Comparison of ENCODE assay signal across 9 mouse cellular contexts in the genomic region with DNA sequence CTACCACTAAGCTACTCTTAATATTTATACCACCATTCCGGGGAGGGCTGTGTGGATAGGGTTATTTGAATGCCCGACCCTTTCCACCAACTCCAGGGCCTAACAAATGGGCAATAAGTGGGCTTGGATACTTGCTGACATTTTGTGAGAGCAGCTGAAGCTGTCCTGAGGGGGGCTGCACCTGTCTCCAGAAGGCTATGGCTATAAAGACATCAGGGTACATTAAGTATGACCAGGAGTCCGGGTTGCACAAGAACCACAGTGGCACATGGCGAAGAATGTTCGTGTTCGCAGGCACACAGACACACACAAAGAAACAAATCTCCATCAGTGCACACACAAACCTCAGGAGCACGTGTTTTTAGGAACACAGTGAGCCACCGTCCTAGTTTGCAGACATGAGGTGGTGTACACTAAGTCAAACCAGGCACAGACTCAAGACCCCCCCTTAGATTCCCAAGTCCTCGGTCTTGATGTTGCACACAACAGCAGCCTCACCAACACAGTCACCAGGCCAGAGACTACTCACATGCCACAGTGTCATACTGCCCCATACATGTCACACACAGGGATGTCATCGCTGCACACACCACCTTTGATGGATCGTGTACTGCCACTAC. TPM values are rescaled to one million over a fixed set of nuclear protein-coding genes. Genes with fewer than 3 reads are reported as not detected.
DNase-seq lines count a peak whose midpoint lies in the region; ATAC-seq and TF ChIP-seq lines count a peak whose summit lies in the region.
"Had no signal": no experiment of that assay in that cellular context is flagged by ENCODE, and none has a peak within 500 bp of the region (broad histone marks: within the 10 kb centered on the region; RNA-seq: fewer than 3 reads in every experiment).

No protein-coding gene starts in this region.

- H3K27me3 ChIP-seq in erythroblast, embryonic 14.5 days (ENCODE audit: control insufficient read depth) = no peaks in the 10 kb centered on the region
- H3K27me3 ChIP-seq in E14TG2a.4 (ENCODE audit: insufficient read depth, low read length) = no peaks in the 10 kb centered on the region
- no peaks in the 10 kb centered on the region for H3K27me3 ChIP-seq in liver, postnatal 0 days (ENCODE audit: insufficient read depth, low read length)

- peak overlapping the region; percentile 86 for H3K4me3 ChIP-seq in erythroblast, embryonic 14.5 days (replicated peaks)
- H3K4me3 ChIP-seq in E14TG2a.4 (replicated peaks; ENCODE audit: low read length) = peak overlapping the region; percentile 89
- H3K4me3 ChIP-seq in liver, postnatal 0 days (ENCODE audit: low read depth, low read length) = peak overlapping the region; percentile 68

- H3K9me3 ChIP-seq in erythroblast, embryonic 14.5 days (ENCODE audit: control insufficient read depth, low read length) = no peaks in the 10 kb centered on the region
- H3K9me3 ChIP-seq in E14TG2a.4 (ENCODE audit: low read length) = no peaks in the 10 kb centered on the region
- H3K9me3 ChIP-seq in liver, postnatal 0 days (ENCODE audit: low read length) = no peaks in the 10 kb centered on the region

- peaks cover 49% of the 10 kb centered on the region for H3K4me1 ChIP-seq in erythroblast, embryonic 14.5 days (ENCODE audit: control insufficient read depth)
- H3K4me1 ChIP-seq in E14TG2a.4 (replicated peaks; ENCODE audit: low read depth, low read length) = peaks cover 60% of the 10 kb centered on the region
- H3K4me1 ChIP-seq in liver, postnatal 0 days (ENCODE audit: insufficient read depth) = peaks cover 43% of the 10 kb centered on the region

- peak overlapping the region; percentile 61 for H3K4me2 ChIP-seq in liver, postnatal 0 days (ENCODE audit: low read depth, low read length)

- WGBS in liver, postnatal 0 days (ENCODE audit: insufficient replicate concordance) = 57% methylated on average over 11 of the region's 11 CpGs

- no peak for TF ChIP-seq EP300 in liver, postnatal 0 days (IDR thresholded peaks at IDR 0.05; ENCODE audit: low read depth)

- TF ChIP-seq CTCF in E14TG2a.4 (conservative IDR thresholded peaks at IDR 0.05; ENCODE audit: low read length) = no peak
- TF ChIP-seq CTCF in liver, postnatal 0 days (IDR thresholded peaks at IDR 0.05; ENCODE audit: low read depth) = no peak

- peak overlapping the region; percentile 97 for H3K27ac ChIP-seq in liver, postnatal 0 days (ENCODE audit: low read depth)

- no peak for DNase-seq in liver, postnatal 0 days
- no peak for DNase-seq in adrenal gland, adult 8-10 months
- DNase-seq in adrenal gland, adult 2 months = no peak
- DNase-seq in adrenal gland, postnatal 14 days = no peak

- peaks cover 37% of the 10 kb centered on the region for H3K36me3 ChIP-seq in erythroblast, embryonic 14.5 days (ENCODE audit: control insufficient read depth)
- peaks cover 71% of the 10 kb centered on the region for H3K36me3 ChIP-seq in E14TG2a.4 (ENCODE audit: insufficient read depth, low read length)
- peaks cover 16% of the 10 kb centered on the region for H3K36me3 ChIP-seq in liver, postnatal 0 days (replicated peaks; ENCODE audit: insufficient read depth, low read length)

- no peak for ATAC-seq in erythroblast, adult 5-6 weeks (replicated peaks; ENCODE audit: low FRiP score, poor library complexity, severe bottlenecking)
- ATAC-seq in granulocyte monocyte progenitor cell, adult 5-6 weeks (replicated peaks; ENCODE audit: poor library complexity, severe bottlenecking) = peak; percentile 15
- ATAC-seq in liver, postnatal 0 days = no peak

- H3K9ac ChIP-seq in liver, postnatal 0 days (replicated peaks) = peak overlapping the region; percentile 82

RNA-seq across cellular contexts. Expression of gene Egln2, which starts 1.0 kb away (rescaled TPM):
- polyA plus RNA-seq in erythroblast, embryonic 14.5 days (2012) = 4.2 and 5.2 TPM in 2 replicates
- 1.3 and 7.7 TPM in 2 replicates for total RNA-seq in erythroblast, adult 5-6 weeks (2015; ENCODE audit: low replicate concordance)
- total RNA-seq in erythroblast, adult 5-6 weeks (2017; ENCODE audit: low replicate concordance) = 7.6 and 10.0 TPM in 2 replicates
- 16.1 and 26.2 TPM in 2 replicates for total RNA-seq in granulocyte monocyte progenitor cell, adult 5-6 weeks (2014; fragmentation: Nextera tagmentation)
- 18.7 and 27.8 TPM in 2 replicates for total RNA-seq in granulocyte monocyte progenitor cell, adult 5-6 weeks (2017)
- polyA plus RNA-seq in liver, postnatal 0 days (2015; fragmentation: Nextera tagmentation; extraction: Ambion mirVana) = 32.9 and 33.5 TPM in 2 replicates
- total RNA-seq in adrenal gland, adult 8-10 months (2022) = 100 to 1,000 TPM in 3 of 4 experiments, 10 to 100 TPM in 1; 98.6 to 118 (median 107) TPM
- 100 to 1,000 TPM in 1 of 2 experiments, 10 to 100 TPM in 1; 85.6 to 101 TPM for total RNA-seq in adrenal gland, adult 2 months (2021)
- 142 and 144 TPM in 2 replicates for polyA plus RNA-seq in adrenal gland, adult 2 months (2012; rRNA removed)
- 83.9 and 92.9 TPM in 2 replicates for total RNA-seq in adrenal gland, postnatal 14 days (2021)

RNA-seq across cellular contexts. Expression of gene Rab4b, which starts 11.1 kb away (rescaled TPM):
- polyA plus RNA-seq in erythroblast, embryonic 14.5 days (2012) = 12.0 and 13.5 TPM in 2 replicates
- 11.1 and 18.0 TPM in 2 replicates for total RNA-seq in erythroblast, adult 5-6 weeks (2015; ENCODE audit: low replicate concordance)
- total RNA-seq in erythroblast, adult 5-6 weeks (2017; ENCODE audit: low replicate concordance) = 4.0 and 7.8 TPM in 2 replicates
- 44.6 and 67.2 TPM in 2 replicates for total RNA-seq in granulocyte monocyte progenitor cell, adult 5-6 weeks (2014; fragmentation: Nextera tagmentation)
- 18.0 and 19.8 TPM in 2 replicates for total RNA-seq in granulocyte monocyte progenitor cell, adult 5-6 weeks (2017)
- 31.5 and 32.7 TPM in 2 replicates for polyA plus RNA-seq in liver, postnatal 0 days (2015; fragmentation: Nextera tagmentation; extraction: Ambion mirVana)
- 10 to 100 TPM; 60.6 to 88.0 (median 81.4) TPM for total RNA-seq in adrenal gland, adult 8-10 months (2022)
- total RNA-seq in adrenal gland, adult 2 months (2021) = 10 to 100 TPM; 53.2 to 60.9 TPM
- polyA plus RNA-seq in adrenal gland, adult 2 months (2012; rRNA removed) = 86.9 and 97.4 TPM in 2 replicates
- total RNA-seq in adrenal gland, postnatal 14 days (2021) = 39.5 and 55.2 TPM in 2 replicates

RNA-seq across cellular contexts. Expression of gene Gm21983, which starts 13.3 kb away (rescaled TPM):
- polyA plus RNA-seq in erythroblast, embryonic 14.5 days (2012) = 0.07 TPM in 1 of 2 replicates, not detected in the other
- total RNA-seq in erythroblast, adult 5-6 weeks (2015; ENCODE audit: low replicate concordance) = not detected in 2 replicates
- total RNA-seq in erythroblast, adult 5-6 weeks (2017; ENCODE audit: low replicate concordance) = not detected in 2 replicates
- not detected in 2 replicates for total RNA-seq in granulocyte monocyte progenitor cell, adult 5-6 weeks (2014; fragmentation: Nextera tagmentation)
- not detected in 2 replicates for total RNA-seq in granulocyte monocyte progenitor cell, adult 5-6 weeks (2017)
- not detected in 2 replicates for polyA plus RNA-seq in liver, postnatal 0 days (2015; fragmentation: Nextera tagmentation; extraction: Ambion mirVana)
- total RNA-seq in adrenal gland, adult 8-10 months (2022) = not detected
- not detected for total RNA-seq in adrenal gland, adult 2 months (2021)
- 0.10 TPM in 1 of 2 replicates, not detected in the other for polyA plus RNA-seq in adrenal gland, adult 2 months (2012; rRNA removed)
- total RNA-seq in adrenal gland, postnatal 14 days (2021) = not detected in 2 replicates

RNA-seq across cellular contexts. Expression of gene Mia, which starts 13.4 kb away (rescaled TPM):
- polyA plus RNA-seq in erythroblast, embryonic 14.5 days (2012) = not detected in 2 replicates
- not detected in 2 replicates for total RNA-seq in erythroblast, adult 5-6 weeks (2015; ENCODE audit: low replicate concordance)
- total RNA-seq in erythroblast, adult 5-6 weeks (2017; ENCODE audit: low replicate concordance) = not detected in 2 replicates
- 3.5 TPM in 1 of 2 replicates, not detected in the other for total RNA-seq in granulocyte monocyte progenitor cell, adult 5-6 weeks (2014; fragmentation: Nextera tagmentation)
- not detected in 2 replicates for total RNA-seq in granulocyte monocyte progenitor cell, adult 5-6 weeks (2017)
- 0.88 and 0.99 TPM in 2 replicates for polyA plus RNA-seq in liver, postnatal 0 days (2015; fragmentation: Nextera tagmentation; extraction: Ambion mirVana)
- total RNA-seq in adrenal gland, adult 8-10 months (2022) = under 1 TPM in 2 of 4 experiments, not detected in 2; 0.32 to 0.64 TPM
- total RNA-seq in adrenal gland, adult 2 months (2021) = not detected
- 0.44 TPM in 1 of 2 replicates, not detected in the other for polyA plus RNA-seq in adrenal gland, adult 2 months (2012; rRNA removed)
- 0.89 TPM in 1 of 2 replicates, not detected in the other for total RNA-seq in adrenal gland, postnatal 14 days (2021)

RNA-seq across cellular contexts. Expression of gene Cyp2t4, which starts 14.1 kb away (rescaled TPM):
- polyA plus RNA-seq in erythroblast, embryonic 14.5 days (2012) = not detected in 2 replicates
- not detected in 2 replicates for total RNA-seq in erythroblast, adult 5-6 weeks (2015; ENCODE audit: low replicate concordance)
- total RNA-seq in erythroblast, adult 5-6 weeks (2017; ENCODE audit: low replicate concordance) = not detected in 2 replicates
- not detected in 2 replicates for total RNA-seq in granulocyte monocyte progenitor cell, adult 5-6 weeks (2014; fragmentation: Nextera tagmentation)
- not detected in 2 replicates for total RNA-seq in granulocyte monocyte progenitor cell, adult 5-6 weeks (2017)
- not detected in 2 replicates for polyA plus RNA-seq in liver, postnatal 0 days (2015; fragmentation: Nextera tagmentation; extraction: Ambion mirVana)
- not detected for total RNA-seq in adrenal gland, adult 8-10 months (2022)
- not detected for total RNA-seq in adrenal gland, adult 2 months (2021)
- not detected in 2 replicates for polyA plus RNA-seq in adrenal gland, adult 2 months (2012; rRNA removed)
- total RNA-seq in adrenal gland, postnatal 14 days (2021) = not detected in 2 replicates
- polyA plus RNA-seq: C2C12 had no signal
